Mouse (Mus musculus) stomach, embryonic 16.5 days (tissue): ENCODE data around the gene Orai2. TPM values are rescaled to one million over a fixed set of nuclear protein-coding genes. Genes with fewer than 3 reads are reported as not detected.
"Not testable (repeated sequence)": the region's sequence is repeated elsewhere in the genome, so short reads cannot be mapped to it uniquely, and the experiment has no call there.

Experiments used
- ATAC-seq: fragments of 200-750 bp; cut with Nextera tagmentation; 2 replicates; pipeline ENCODE4 v1.8.0; 2017; ENCODE audit warnings: moderate number of reproducible peaks, moderate TSS enrichment; ENCODE audit not compliant: insufficient read depth, low FRiP score
- H3K27ac ChIP-seq: fragments of 300-500 bp; sonication (generic); 2 replicates; pipeline ENCODE4 v1.5.1; 2014; ENCODE audit warnings: low read length
- H3K27me3 ChIP-seq: fragments of 300-500 bp; sonication (generic); 2 replicates; pipeline ENCODE4 v1.6.1; 2014; ENCODE audit warnings: low read length, control low read depth, mixed read lengths; ENCODE audit not compliant: control insufficient read depth, insufficient read depth
- H3K36me3 ChIP-seq: fragments of 300-500 bp; sonication (generic); 2 replicates; pipeline ENCODE4 v1.6.1; 2014; ENCODE audit warnings: low read length; ENCODE audit not compliant: control insufficient read depth, insufficient read depth
- H3K4me1 ChIP-seq: fragments of 300-500 bp; sonication (generic); 2 replicates; pipeline ENCODE4 v1.6.1; 2014; ENCODE audit warnings: low read length, control low read depth, mixed read lengths; ENCODE audit not compliant: control insufficient read depth, insufficient read depth
- H3K4me2 ChIP-seq: fragments of 300-500 bp; sonication (generic); 2 replicates; pipeline ENCODE4 v1.6.1; 2014; ENCODE audit warnings: low read depth, low read length, mixed read lengths
- H3K4me3 ChIP-seq: fragments of 300-500 bp; sonication (generic); replicated peaks from 2 replicates; pipeline ENCODE4 v1.5.1; 2014; ENCODE audit warnings: mild to moderate bottlenecking, low read length
- H3K9ac ChIP-seq: fragments of 300-500 bp; sonication (generic); 2 replicates; pipeline ENCODE4 v1.6.1; 2014; ENCODE audit warnings: low read length
- H3K9me3 ChIP-seq: fragments of 300-500 bp; sonication (generic); replicated peaks from 2 replicates; pipeline ENCODE4 v1.6.1; 2016; ENCODE audit warnings: low read length, control low read depth; ENCODE audit not compliant: control insufficient read depth
- WGBS: fragments of 180-500 bp; shearing (Covaris S2); extraction: QIAGEN DNeasy Blood & Tissue Kit; methylation state at CpG from one replicate; pipeline ENCODE4 v1.1.7; 2014; 5-methylcytosine and 5-hydroxymethylcytosine counted together
- polyA plus RNA-seq: library from polyadenylated mRNA; unstranded; fragments of >200 nt; fragmentation: Nextera tagmentation; extraction: Ambion mirVana; gene quantifications from 2 replicates; pipeline ENCODE4 v1.2.1, GENCODE M21; 2015

Orai2 gene
- polyA plus RNA-seq, 1 experiment from 2014 or later: 8.4 TPM

DNA sequence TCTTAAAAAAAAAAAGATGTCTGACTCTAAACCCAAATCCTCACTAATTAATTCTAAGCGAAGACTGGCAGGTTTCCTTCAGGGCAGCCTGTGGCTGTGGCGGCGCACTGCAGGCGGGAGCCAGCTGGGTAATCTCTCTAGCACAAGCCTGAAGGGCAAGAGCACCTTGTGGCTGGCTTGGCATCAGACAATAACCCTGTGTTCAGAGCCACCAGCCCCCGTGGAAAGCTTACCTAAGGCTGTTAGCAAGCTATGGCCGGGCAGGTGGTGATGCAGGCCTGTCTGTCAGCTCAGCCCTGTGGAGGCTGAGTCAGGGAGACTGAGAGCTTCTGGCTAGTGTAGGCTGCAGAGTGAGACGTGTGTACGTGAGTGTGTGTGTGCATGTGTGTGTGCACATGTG, 5.3 kb downstream of the Orai2 start:
- H3K9ac ChIP-seq: no peak overlapping the region
- H3K9me3 ChIP-seq: no peaks in the 10 kb centered on the region
- ATAC-seq: no peak
- H3K36me3 ChIP-seq: no peaks in the 10 kb centered on the region
- no peak overlapping the region for H3K4me3 ChIP-seq
- H3K27ac ChIP-seq: no peak overlapping the region
- no peaks in the 10 kb centered on the region; the same call in 1 of the 2 replicates for H3K4me1 ChIP-seq
- WGBS: 79% methylated on average over 8 of the region's 8 CpGs
- H3K4me2 ChIP-seq: no peak overlapping the region
- H3K27me3 ChIP-seq: no peaks in the 10 kb centered on the region

DNA sequence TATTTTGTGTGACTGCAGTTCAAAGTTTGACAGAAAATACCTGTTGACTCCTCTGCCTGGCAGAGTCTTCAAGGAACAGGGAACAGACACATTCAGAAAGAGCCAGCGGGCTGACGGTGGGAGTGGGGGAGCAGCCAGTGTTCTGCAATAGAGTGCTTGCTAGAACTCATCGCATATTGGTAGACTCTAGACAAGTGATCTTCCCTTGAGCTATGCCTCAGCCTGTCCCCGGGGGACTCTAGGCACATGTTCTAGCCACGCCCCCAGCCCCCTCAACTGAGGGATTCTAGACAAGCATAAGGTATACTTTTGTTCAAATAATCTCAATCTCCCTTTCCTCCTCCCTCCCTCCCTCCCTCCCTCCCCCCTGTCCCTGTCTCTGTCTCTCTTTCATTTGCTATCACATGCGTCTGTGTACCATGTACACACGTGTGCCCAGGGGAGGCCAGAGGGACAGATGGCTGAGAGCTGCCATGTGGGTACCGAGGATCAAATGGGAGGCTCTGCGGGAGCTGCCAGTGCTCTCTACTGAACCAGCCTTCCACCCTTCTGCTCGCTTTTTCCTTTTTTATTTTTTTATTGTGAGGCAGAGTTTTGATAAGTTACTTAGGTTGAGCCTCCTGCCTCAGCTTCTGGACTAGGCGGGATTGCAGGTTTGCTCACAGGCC, 6.6 kb downstream of the Orai2 start:
- WGBS: 77% methylated on average over 11 of the region's 11 CpGs
- H3K36me3 ChIP-seq: no peaks in the 10 kb centered on the region
- no peaks in the 10 kb centered on the region for H3K27me3 ChIP-seq
- no peak overlapping the region for H3K4me3 ChIP-seq
- H3K4me2 ChIP-seq: no peak overlapping the region
- no peak overlapping the region for H3K9ac ChIP-seq
- no peak for ATAC-seq
- H3K4me1 ChIP-seq: no peaks in the 10 kb centered on the region
- no peak overlapping the region for H3K27ac ChIP-seq
- no peaks in the 10 kb centered on the region for H3K9me3 ChIP-seq

DNA sequence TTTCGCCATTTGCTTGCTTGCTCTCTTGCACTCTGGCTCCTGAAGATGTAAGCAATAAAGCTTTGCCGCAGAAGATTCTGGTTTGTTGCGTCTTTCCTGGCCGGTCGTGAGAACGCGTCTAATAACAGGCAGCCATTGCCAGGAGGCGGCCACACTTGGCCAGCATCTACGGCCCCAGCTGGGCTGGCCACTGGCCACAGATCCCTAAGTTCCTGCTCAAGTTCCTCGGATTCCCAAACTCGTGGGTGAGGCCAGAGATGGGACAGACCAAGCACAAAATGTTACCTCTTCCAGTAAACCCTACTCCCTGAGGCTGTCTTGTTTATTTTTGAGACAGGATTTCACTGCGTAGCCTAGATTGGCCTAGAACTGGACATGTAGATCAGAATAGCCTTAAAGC, 10.4 kb downstream of the Orai2 start:
- not testable (repeated sequence) for H3K27me3 ChIP-seq, H3K9ac ChIP-seq, H3K9me3 ChIP-seq, H3K36me3 ChIP-seq, ATAC-seq, H3K4me2 ChIP-seq, H3K4me1 ChIP-seq, H3K27ac ChIP-seq, H3K4me3 ChIP-seq
- 87% methylated on average over 11 of the region's 12 CpGs for WGBS

DNA sequence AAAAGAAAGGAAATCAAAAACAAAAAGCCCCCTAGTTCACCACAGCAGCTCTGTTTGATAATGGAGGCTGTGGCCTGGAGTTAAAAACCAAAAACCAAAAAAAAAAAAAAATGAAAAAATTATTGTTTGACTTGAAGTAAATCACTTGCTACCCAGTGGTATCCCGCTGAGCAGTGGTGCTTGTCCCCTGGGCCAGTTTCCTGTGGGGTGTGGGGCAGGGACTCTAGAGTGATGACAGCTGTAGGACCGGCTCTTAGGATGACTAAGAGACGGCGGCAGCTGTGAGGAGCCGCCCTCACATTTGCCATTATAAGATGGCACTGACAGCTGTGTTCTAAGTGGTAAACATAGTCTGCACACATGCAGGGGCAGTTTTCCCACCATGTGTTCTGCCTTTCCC, 15.1 kb downstream of the Orai2 start:
- Histone ChIP-seq H3K4me1 (no peaks in the 10 kb centered on the region), H3K27ac (no peak overlapping the region), H3K9me3 (no peaks in the 10 kb centered on the region), H3K4me2 (no peak overlapping the region), H3K27me3 (no peaks in the 10 kb centered on the region), H3K9ac (no peak overlapping the region), H3K4me3 (no peak overlapping the region), H3K36me3 (no peaks in the 10 kb centered on the region)
- no peak for ATAC-seq
- 78% methylated on average over 5 of the region's 5 CpGs for WGBS

DNA sequence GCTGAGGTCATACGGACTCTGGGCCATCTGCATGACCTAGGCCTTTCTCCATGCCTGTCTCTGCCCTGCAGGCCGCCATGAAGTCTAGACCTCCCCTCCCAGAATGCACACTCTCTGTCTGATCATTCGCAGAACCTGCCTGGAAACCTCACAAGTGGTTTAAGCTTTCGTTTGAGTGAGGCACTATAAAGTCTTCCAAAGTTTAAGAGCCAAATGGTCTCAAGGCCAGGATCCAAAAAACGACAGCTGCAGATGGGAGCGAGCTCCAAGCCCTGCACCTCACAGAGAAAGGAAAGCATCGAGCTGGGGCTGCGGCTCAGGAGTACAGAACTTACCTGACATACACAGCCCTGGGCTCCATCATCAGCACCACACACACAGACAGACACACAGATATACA, 18.1 kb downstream of the Orai2 start:
- Histone ChIP-seq H3K4me2 (no peak overlapping the region), H3K9me3 (no peaks in the 10 kb centered on the region), H3K36me3 (no peaks in the 10 kb centered on the region), H3K27ac (no peak overlapping the region), H3K4me1 (no peaks in the 10 kb centered on the region), H3K4me3 (no peak overlapping the region), H3K27me3 (no peaks in the 10 kb centered on the region), H3K9ac (no peak overlapping the region)
- peak; percentile 37; the same call in 1 of the 2 replicates for ATAC-seq
- 67% methylated on average over 8 of the region's 8 CpGs for WGBS

GRCm38 (mm10) chr5:136149134-136149576, 21.4 kb downstream of the Orai2 start:
- H3K9ac ChIP-seq, ATAC-seq, H3K4me2 ChIP-seq, H3K27ac ChIP-seq, H3K9me3 ChIP-seq, H3K4me3 ChIP-seq, H3K36me3 ChIP-seq, H3K27me3 ChIP-seq, H3K4me1 ChIP-seq: not testable (repeated sequence)
- 66% methylated on average over 5 of the region's 5 CpGs for WGBS

GRCm38 (mm10) chr5:136147704-136148103, 22.8 kb downstream of the Orai2 start:
- ATAC-seq: no peak
- no peaks in the 10 kb centered on the region for H3K27me3 ChIP-seq
- no peaks in the 10 kb centered on the region for H3K4me1 ChIP-seq
- H3K4me3 ChIP-seq: no peak overlapping the region
- no peaks in the 10 kb centered on the region for H3K9me3 ChIP-seq
- 0 out of 2 replicates have a peak, but pooled peaks cover under 1% of the 10 kb centered on the region for H3K36me3 ChIP-seq
- no peak overlapping the region for H3K9ac ChIP-seq
- H3K4me2 ChIP-seq: no peak overlapping the region
- no peak overlapping the region for H3K27ac ChIP-seq
- WGBS: 65% methylated on average over 8 of the region's 8 CpGs

DNA sequence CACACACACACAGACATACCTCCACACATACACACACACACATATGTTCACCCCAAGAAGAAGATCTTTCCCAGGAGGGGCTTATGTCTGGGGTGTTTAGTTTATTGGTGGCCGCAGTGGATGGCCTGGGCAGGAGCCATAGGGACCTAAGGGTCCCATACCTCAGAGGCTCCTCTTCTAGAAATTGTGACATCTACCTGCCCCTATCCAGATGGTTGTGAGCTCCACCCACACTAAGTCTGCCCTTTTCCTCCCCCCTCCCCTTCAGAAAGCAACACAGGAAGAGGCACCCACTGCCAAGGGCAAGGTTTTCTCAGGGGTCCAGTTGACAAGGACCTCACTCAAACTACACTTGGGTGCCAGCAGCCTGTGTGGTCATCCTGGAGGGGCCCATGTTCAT, 23.6 kb downstream of the Orai2 start:
- Histone ChIP-seq H3K36me3 (peaks cover 8% of the 10 kb centered on the region; the same call in 1 of the 2 replicates), H3K9me3 (no peaks in the 10 kb centered on the region), H3K9ac (no peak overlapping the region), H3K4me1 (no peaks in the 10 kb centered on the region), H3K4me3 (no peak overlapping the region), H3K4me2 (no peak overlapping the region), H3K27ac (no peak overlapping the region), H3K27me3 (no peaks in the 10 kb centered on the region)
- WGBS: 85% methylated on average over 1 of the region's 1 CpGs
- ATAC-seq: no peak

GRCm38 (mm10) chr5:136144606-136145430, 25.7 kb downstream of the Orai2 start:
- H3K4me1 ChIP-seq: no peaks in the 10 kb centered on the region
- H3K27ac ChIP-seq: no peak overlapping the region
- WGBS: 47% methylated on average over 12 of the region's 12 CpGs
- H3K36me3 ChIP-seq: peaks cover 14% of the 10 kb centered on the region; the same call in 1 of the 2 replicates
- no peaks in the 10 kb centered on the region for H3K9me3 ChIP-seq
- H3K4me3 ChIP-seq: no peak overlapping the region
- no peaks in the 10 kb centered on the region for H3K27me3 ChIP-seq
- no peak overlapping the region for H3K4me2 ChIP-seq
- no peak for ATAC-seq
- H3K9ac ChIP-seq: no peak overlapping the region
